Mouse (Mus musculus) induced T-regulatory cell, adult 2 months (primary cell): Measurements from ENCODE around the gene Galnt14.
A peak's percentile ranks its signal among the peaks of the same experiment; 100 is the strongest.

Experiments used
- DNase-seq: peaks from one replicate; pipeline ENCODE4 v3.0.0-alpha.2; 2012; ENCODE audit warnings: low read depth

The Galnt14 gene

GRCm38 (mm10) chr17:73571961-73572360, 138.3 kb downstream of the Galnt14 start:
- DNase-seq, result no peak

- DNase-seq, result no peak
These were observed 142.0 kb downstream of the Galnt14 start for GRCm38 (mm10) chr17:73568204-73568603.

GRCm38 (mm10) chr17:73561149-73561548, 149.1 kb downstream of the Galnt14 start:
- DNase-seq, result no peak

GRCm38 (mm10) chr17:73560208-73560784, 150.0 kb downstream of the Galnt14 start:
- DNase-seq, result no peak

GRCm38 (mm10) chr17:73559498-73559897, 150.8 kb downstream of the Galnt14 start:
- DNase-seq, result no peak

- DNase-seq, result no peak
These were observed 153.2 kb downstream of the Galnt14 start for GRCm38 (mm10) chr17:73557101-73557500.

- DNase-seq, result no peak
These were observed 153.8 kb downstream of the Galnt14 start for GRCm38 (mm10) chr17:73556436-73556835.

- DNase-seq, result no peak
These were observed 155.6 kb downstream of the Galnt14 start for GRCm38 (mm10) chr17:73554668-73555067.

GRCm38 (mm10) chr17:73548783-73549566, 161.3 kb downstream of the Galnt14 start:
- DNase-seq, result no peak

- no peak for DNase-seq
These were observed 162.1 kb downstream of the Galnt14 start for GRCm38 (mm10) chr17:73548119-73548518.

- no peak for DNase-seq
These were observed 162.8 kb downstream of the Galnt14 start for GRCm38 (mm10) chr17:73547483-73547882.

- DNase-seq, result no peak
These were observed 168.3 kb downstream of the Galnt14 start for GRCm38 (mm10) chr17:73541911-73542310.

GRCm38 (mm10) chr17:73541233-73541570, 169.1 kb downstream of the Galnt14 start:
- no peak for DNase-seq

- DNase-seq, result peak; percentile 47
These were observed 169.6 kb downstream of the Galnt14 start for GRCm38 (mm10) chr17:73540409-73541232.

- DNase-seq, result no peak
These were observed 178.4 kb downstream of the Galnt14 start for GRCm38 (mm10) chr17:73531896-73532295.

- no peak for DNase-seq
These were observed 188.1 kb downstream of the Galnt14 start for GRCm38 (mm10) chr17:73522169-73522568.

GRCm38 (mm10) chr17:73519350-73519749, 190.9 kb downstream of the Galnt14 start:
- DNase-seq, result no peak

GRCm38 (mm10) chr17:73518359-73518758, 191.9 kb downstream of the Galnt14 start:
- no peak for DNase-seq

GRCm38 (mm10) chr17:73515506-73515905, 194.7 kb downstream of the Galnt14 start:
- DNase-seq, result no peak

GRCm38 (mm10) chr17:73514862-73515261, 195.4 kb downstream of the Galnt14 start:
- DNase-seq, result peak; percentile 8

GRCm38 (mm10) chr17:73514258-73514657, 196.0 kb downstream of the Galnt14 start:
- peak; percentile 2 for DNase-seq

- peak; percentile 15 for DNase-seq
These were observed 197.4 kb downstream of the Galnt14 start for GRCm38 (mm10) chr17:73512844-73513243.
